Mouse (Mus musculus): ENCODE data around the gene Dpf3.
A peak's percentile ranks its signal among the peaks of the same experiment; 100 is the strongest.

The Dpf3 gene

GRCm38 (mm10) chr12:83466508-83467430 lies 20.7 kb downstream of the Dpf3 start:
- DNase-seq (ENCODE audit: low spot score in 2 of 2) = no peak

- no peak for DNase-seq (ENCODE audit: low spot score in 2 of 2)
Measured at GRCm38 (mm10) chr12:83466053-83466452, 21.5 kb downstream of the Dpf3 start.

- no peak for DNase-seq (ENCODE audit: low spot score in 2 of 2)
Measured at GRCm38 (mm10) chr12:83460272-83460671, 27.2 kb downstream of the Dpf3 start.

GRCm38 (mm10) chr12:83454697-83455321 lies 32.7 kb downstream of the Dpf3 start:
- DNase-seq (ENCODE audit: low spot score in 2 of 2) = no peak

- DNase-seq (ENCODE audit: low spot score in 2 of 2) = no peak
Measured at GRCm38 (mm10) chr12:83451850-83452249, 35.7 kb downstream of the Dpf3 start.

GRCm38 (mm10) chr12:83450471-83450870 lies 37.0 kb downstream of the Dpf3 start:
- no peak for DNase-seq (ENCODE audit: low spot score in 2 of 2)

- DNase-seq (ENCODE audit: low spot score in 2 of 2) = no peak
Measured at GRCm38 (mm10) chr12:83449202-83449601, 38.3 kb downstream of the Dpf3 start.

GRCm38 (mm10) chr12:83445587-83445986 lies 41.9 kb downstream of the Dpf3 start:
- DNase-seq (ENCODE audit: low spot score in 2 of 2) = no peak

GRCm38 (mm10) chr12:83444448-83444847 lies 43.1 kb downstream of the Dpf3 start:
- DNase-seq (ENCODE audit: low spot score in 2 of 2) = no peak

- DNase-seq (ENCODE audit: low spot score in 2 of 2) = no peak
Measured at GRCm38 (mm10) chr12:83438002-83438401, 49.5 kb downstream of the Dpf3 start.

GRCm38 (mm10) chr12:83433987-83434698 lies 53.4 kb downstream of the Dpf3 start:
- DNase-seq (ENCODE audit: low spot score in 2 of 2) = no peak

GRCm38 (mm10) chr12:83433436-83433835 lies 54.1 kb downstream of the Dpf3 start:
- DNase-seq (ENCODE audit: low spot score in 2 of 2) = no peak

- no peak for DNase-seq (ENCODE audit: low spot score in 2 of 2)
Measured at GRCm38 (mm10) chr12:83430207-83430606, 57.3 kb downstream of the Dpf3 start.

- no peak for DNase-seq (ENCODE audit: low spot score in 2 of 2)
Measured at GRCm38 (mm10) chr12:83428016-83428415, 59.5 kb downstream of the Dpf3 start.

GRCm38 (mm10) chr12:83427601-83428000 lies 59.9 kb downstream of the Dpf3 start:
- DNase-seq (ENCODE audit: low spot score in 2 of 2) = no peak

GRCm38 (mm10) chr12:83426326-83426725 lies 61.2 kb downstream of the Dpf3 start:
- no peak for DNase-seq (ENCODE audit: low spot score in 2 of 2)

- DNase-seq (ENCODE audit: low spot score in 2 of 2) = no peak
Measured at GRCm38 (mm10) chr12:83425736-83426135, 61.8 kb downstream of the Dpf3 start.

- DNase-seq (ENCODE audit: low spot score in 2 of 2) = peak in 1 of 2 experiments; percentile 17
Measured at GRCm38 (mm10) chr12:83424720-83425444, 62.6 kb downstream of the Dpf3 start.

GRCm38 (mm10) chr12:83424086-83424719 lies 63.3 kb downstream of the Dpf3 start:
- no peak for DNase-seq (ENCODE audit: low spot score in 2 of 2)

GRCm38 (mm10) chr12:83420346-83420745 lies 67.2 kb downstream of the Dpf3 start:
- no peak for DNase-seq (ENCODE audit: low spot score in 2 of 2)

- no peak for DNase-seq (ENCODE audit: low spot score in 2 of 2)
Measured at GRCm38 (mm10) chr12:83415207-83415606, 72.3 kb downstream of the Dpf3 start.

Measured in frontal cortex, postnatal 25 days (tissue).